Mouse (Mus musculus) liver, embryonic 13.5 days (tissue): ENCODE data around the gene Cnksr3. TPM values are rescaled to one million over a fixed set of nuclear protein-coding genes. Genes with fewer than 3 reads are reported as not detected.

ENCODE experiments used
- ATAC-seq: fragments of 200-750 bp; cut with Nextera tagmentation; 2 replicates; pipeline ENCODE4 v1.8.0; 2017; ENCODE audit warnings: low read depth, mild to moderate bottlenecking, moderate number of reproducible peaks, moderate library complexity
- DNase-seq: peaks from one replicate; pipeline ENCODE4 v3.0.0; 2022
- H3K27ac ChIP-seq: fragments of 300-500 bp; sonication (generic); 2 replicates; pipeline ENCODE4 v1.5.1; 2015; ENCODE audit warnings: moderate library complexity, mild to moderate bottlenecking, inconsistent platforms
- H3K27me3 ChIP-seq: fragments of 300-500 bp; sonication (generic); 2 replicates; pipeline ENCODE4 v1.6.1; 2015; ENCODE audit warnings: mild to moderate bottlenecking, inconsistent platforms
- H3K36me3 ChIP-seq: fragments of 300-500 bp; sonication (generic); 2 replicates; pipeline ENCODE4 v1.6.1; 2015; ENCODE audit warnings: mild to moderate bottlenecking, inconsistent platforms
- H3K4me1 ChIP-seq: fragments of 300-500 bp; sonication (generic); replicated peaks from 2 replicates; pipeline ENCODE4 v1.6.1; 2015; ENCODE audit warnings: inconsistent platforms
- H3K4me2 ChIP-seq: fragments of 300-500 bp; sonication (generic); 2 replicates; pipeline ENCODE4 v1.6.1; 2015; ENCODE audit warnings: inconsistent platforms, mild to moderate bottlenecking, moderate library complexity
- H3K4me3 ChIP-seq: fragments of 300-500 bp; sonication (generic); replicated peaks from 2 replicates; pipeline ENCODE4 v1.5.1; 2015; ENCODE audit warnings: mild to moderate bottlenecking, inconsistent platforms
- H3K9ac ChIP-seq: fragments of 300-500 bp; sonication (generic); 2 replicates; pipeline ENCODE4 v1.6.1; 2015; ENCODE audit warnings: mild to moderate bottlenecking, inconsistent platforms
- H3K9me3 ChIP-seq: fragments of 300-500 bp; sonication (generic); replicated peaks from 2 replicates; pipeline ENCODE4 v1.6.1; 2016; ENCODE audit warnings: inconsistent platforms
- WGBS: fragments of 180-500 bp; shearing (Covaris S2); methylation state at CpG from one replicate; pipeline ENCODE4 v1.1.7; 2015; ENCODE audit not compliant: insufficient replicate concordance; 5-methylcytosine and 5-hydroxymethylcytosine counted together
- polyA plus RNA-seq: library from polyadenylated mRNA; unstranded; fragments of >200 nt; fragmentation: Nextera tagmentation; extraction: Ambion mirVana; gene quantifications from 2 replicates; pipeline ENCODE4 v1.2.1, GENCODE M21; 2015

Gene Cnksr3
- polyA plus RNA-seq, 1 experiment from 2014 or later: 3.1 TPM

GRCm38 (mm10) chr10:7075661-7076060, 136.4 kb downstream of the Cnksr3 start:
- H3K36me3 ChIP-seq: no peaks in the 10 kb centered on the region
- H3K27me3 ChIP-seq: no peaks in the 10 kb centered on the region
- H3K4me3 ChIP-seq: no peak overlapping the region
- no peak overlapping the region for H3K27ac ChIP-seq
- no peak for DNase-seq
- H3K9me3 ChIP-seq: no peaks in the 10 kb centered on the region
- no peak overlapping the region for H3K4me2 ChIP-seq
- no peak overlapping the region for H3K9ac ChIP-seq
- H3K4me1 ChIP-seq: no peaks in the 10 kb centered on the region
- no peak for ATAC-seq
- 65% methylated on average over 2 of the region's 2 CpGs for WGBS

GRCm38 (mm10) chr10:7074231-7074630, 137.8 kb downstream of the Cnksr3 start:
- WGBS: 48% methylated on average over 2 of the region's 2 CpGs
- H3K9ac ChIP-seq: no peak overlapping the region
- no peak overlapping the region for H3K27ac ChIP-seq
- H3K4me3 ChIP-seq: no peak overlapping the region
- H3K9me3 ChIP-seq: no peaks in the 10 kb centered on the region
- H3K4me2 ChIP-seq: no peak overlapping the region
- ATAC-seq: no peak
- H3K4me1 ChIP-seq: no peaks in the 10 kb centered on the region
- no peak for DNase-seq
- H3K36me3 ChIP-seq: no peaks in the 10 kb centered on the region
- H3K27me3 ChIP-seq: no peaks in the 10 kb centered on the region

GRCm38 (mm10) chr10:7070924-7071323, 141.1 kb downstream of the Cnksr3 start:
- no peak for DNase-seq
- no peak for ATAC-seq
- Histone ChIP-seq H3K36me3 (no peaks in the 10 kb centered on the region), H3K27me3 (no peaks in the 10 kb centered on the region), H3K9ac (no peak overlapping the region), H3K4me3 (no peak overlapping the region), H3K4me1 (no peaks in the 10 kb centered on the region), H3K27ac (no peak overlapping the region), H3K9me3 (no peaks in the 10 kb centered on the region), H3K4me2 (no peak overlapping the region)
- WGBS: 76% methylated on average over 5 of the region's 5 CpGs

GRCm38 (mm10) chr10:7070100-7070835, 141.8 kb downstream of the Cnksr3 start:
- Histone ChIP-seq H3K4me2 (no peak overlapping the region), H3K27me3 (no peaks in the 10 kb centered on the region), H3K27ac (no peak overlapping the region), H3K4me3 (no peak overlapping the region), H3K9me3 (no peaks in the 10 kb centered on the region), H3K4me1 (no peaks in the 10 kb centered on the region), H3K36me3 (no peaks in the 10 kb centered on the region), H3K9ac (no peak overlapping the region)
- ATAC-seq (no peak), DNase-seq (no peak)
- 54% methylated on average over 8 of the region's 8 CpGs for WGBS

- no peaks in the 10 kb centered on the region for H3K4me1 ChIP-seq
- H3K9ac ChIP-seq: no peak overlapping the region
- H3K27ac ChIP-seq: no peak overlapping the region
- H3K36me3 ChIP-seq: no peaks in the 10 kb centered on the region
- no peaks in the 10 kb centered on the region for H3K9me3 ChIP-seq
- H3K27me3 ChIP-seq: no peaks in the 10 kb centered on the region
- DNase-seq: no peak
- ATAC-seq: no peak
- WGBS: 65% methylated on average over 2 of the region's 2 CpGs
- no peak overlapping the region for H3K4me2 ChIP-seq
- no peak overlapping the region for H3K4me3 ChIP-seq
Observed at GRCm38 (mm10) chr10:7069090-7069489, 142.9 kb downstream of the Cnksr3 start.

Other genes with a start within 250 kb of the Cnksr3 start
- gene Ipcef1, start 159.8 kb downstream of the Cnksr3 start, polyA plus RNA-seq: 0.45 and 0.68 TPM in 2 replicates